Mouse (Mus musculus) heart, embryonic 16.5 days (tissue): ENCODE data around the gene Gm10717. TPM values are rescaled to one million over a fixed set of nuclear protein-coding genes. Genes with fewer than 3 reads are reported as not detected.
"Not testable (repeated sequence)": the region's sequence is repeated elsewhere in the genome, so short reads cannot be mapped to it uniquely, and the experiment has no call there.

Experiments used
- ATAC-seq: fragments of 200-750 bp; cut with Nextera tagmentation; replicated peaks from 2 replicates; pipeline ENCODE4 v1.8.0; 2017; ENCODE audit warnings: moderate number of reproducible peaks; ENCODE audit not compliant: insufficient read depth, low FRiP score; ENCODE audit errors: extremely low read depth
- H3K27ac ChIP-seq: fragments of 300-500 bp; sonication (generic); 2 replicates; pipeline ENCODE4 v1.5.1; 2014; ENCODE audit warnings: mild to moderate bottlenecking, low read length, control low read depth, moderate library complexity
- H3K27me3 ChIP-seq: fragments of 300-500 bp; sonication (generic); 2 replicates; pipeline ENCODE4 v1.6.1; 2014; ENCODE audit warnings: low read length, mixed read lengths; ENCODE audit not compliant: control insufficient read depth, insufficient read depth
- H3K36me3 ChIP-seq: fragments of 300-500 bp; sonication (generic); 2 replicates; pipeline ENCODE4 v1.6.1; 2014; ENCODE audit not compliant: control insufficient read depth, insufficient read depth
- H3K4me1 ChIP-seq: fragments of 300-500 bp; sonication (generic); 2 replicates; pipeline ENCODE4 v1.6.1; 2014; ENCODE audit warnings: low read length, mixed read lengths; ENCODE audit not compliant: control insufficient read depth, insufficient read depth
- H3K4me2 ChIP-seq: fragments of 300-500 bp; sonication (generic); 2 replicates; pipeline ENCODE4 v1.6.1; 2014; ENCODE audit warnings: low read depth, mild to moderate bottlenecking, control low read depth, low read length
- H3K4me3 ChIP-seq: fragments of 300-500 bp; sonication (generic); 2 replicates; pipeline ENCODE4 v1.5.1; 2014; ENCODE audit warnings: mild to moderate bottlenecking, control low read depth, low read length
- H3K9ac ChIP-seq: fragments of 300-500 bp; sonication (generic); 2 replicates; pipeline ENCODE4 v1.6.1; 2014; ENCODE audit warnings: low read length, control low read depth
- H3K9me3 ChIP-seq: fragments of 300-500 bp; sonication (generic); replicated peaks from 2 replicates; pipeline ENCODE4 v1.6.1; 2016; ENCODE audit warnings: low read length; ENCODE audit not compliant: control insufficient read depth
- WGBS: fragments of 180-500 bp; shearing (Covaris S2); extraction: QIAGEN DNeasy Blood & Tissue Kit; methylation state at CpG from one replicate; pipeline ENCODE4 v1.1.7; 2014; 5-methylcytosine and 5-hydroxymethylcytosine counted together
- polyA plus RNA-seq: library from polyadenylated mRNA; unstranded; fragments of >200 nt; fragmentation: Nextera tagmentation; extraction: Ambion mirVana; gene quantifications from 2 replicates; pipeline ENCODE4 v1.2.1, GENCODE M21; 2015

Gene Gm10717
- polyA plus RNA-seq, 1 experiment from 2014 or later = 0.38 TPM

DNA sequence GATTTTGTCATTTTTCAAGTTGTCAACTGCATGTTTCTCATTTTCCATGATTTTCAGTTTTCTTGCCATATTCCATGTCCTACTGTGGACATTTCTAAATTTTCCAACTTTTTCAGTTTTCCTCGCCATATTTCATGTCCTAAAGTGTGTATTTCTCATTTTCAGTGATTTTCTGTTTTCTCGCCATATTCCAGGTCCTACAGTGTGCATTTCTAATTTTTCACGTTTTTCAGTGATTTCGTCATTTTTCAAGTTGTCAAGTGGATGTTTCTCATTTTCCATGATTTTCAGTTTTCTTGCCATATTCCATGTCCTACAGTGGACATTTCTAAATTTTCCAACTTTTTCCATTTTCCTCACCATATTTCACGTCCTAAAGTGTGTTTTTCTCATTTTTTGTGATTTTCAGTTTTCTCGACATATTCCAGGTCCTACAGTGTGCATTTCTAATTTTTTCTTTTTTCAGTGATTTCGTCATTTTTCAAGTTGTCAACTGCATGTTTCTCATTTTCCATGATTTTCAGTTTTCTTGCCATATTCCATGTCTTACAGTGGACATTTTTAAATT is 13.1 kb upstream of the Gm10717 start:
- WGBS = 84% methylated on average over 2 of the region's 7 CpGs
- H3K36me3 ChIP-seq, H3K27me3 ChIP-seq, H3K9me3 ChIP-seq, H3K4me2 ChIP-seq, H3K4me1 ChIP-seq, H3K4me3 ChIP-seq, H3K27ac ChIP-seq, ATAC-seq, H3K9ac ChIP-seq: not testable (repeated sequence)

DNA sequence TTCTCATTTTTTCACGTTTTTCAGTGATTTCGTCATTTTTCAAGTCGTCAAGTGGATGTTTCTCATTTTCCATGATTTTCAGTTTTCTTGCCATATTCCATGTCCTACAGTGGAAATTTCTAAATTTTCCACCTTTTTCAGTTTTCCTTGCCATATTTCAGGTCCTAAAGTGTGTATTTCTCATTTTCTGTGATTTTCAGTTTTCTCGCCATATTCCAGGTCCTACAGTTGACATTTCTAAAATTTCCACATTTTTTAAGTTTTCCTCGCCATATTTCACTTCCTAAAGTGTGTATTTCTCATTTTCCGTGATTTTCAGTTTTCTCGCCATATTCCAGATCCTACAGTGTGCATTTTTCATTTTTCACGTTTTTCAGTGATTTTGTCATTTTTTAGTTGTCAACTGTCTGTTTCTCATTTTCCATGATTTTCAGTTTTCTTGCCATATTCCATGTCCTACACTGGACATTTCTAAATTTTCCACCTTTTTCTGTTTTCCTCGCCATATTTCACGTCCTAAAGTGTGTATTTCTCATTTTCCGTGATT is 12.4 kb upstream of the Gm10717 start, which contains the start of gene Gm10721:
Gm10721 (plus strand) TSS at position 408 of the 547 bp plus-strand sequence.
- H3K4me2 ChIP-seq, H3K36me3 ChIP-seq, H3K4me3 ChIP-seq, H3K27ac ChIP-seq, H3K9me3 ChIP-seq, H3K27me3 ChIP-seq, H3K4me1 ChIP-seq, H3K9ac ChIP-seq: not testable (repeated sequence)
- no CpG with 5 or more reads among the region's 11 CpGs for WGBS
- ATAC-seq = 0 out of 2 replicates have a peak, but pooled peaks have one; percentile 17

- H3K9ac ChIP-seq, H3K27ac ChIP-seq, H3K27me3 ChIP-seq, H3K4me3 ChIP-seq, H3K4me2 ChIP-seq, H3K4me1 ChIP-seq, H3K36me3 ChIP-seq, H3K9me3 ChIP-seq, ATAC-seq: not testable (repeated sequence)
- 50% methylated on average over 4 of the region's 9 CpGs for WGBS
Measured at GRCm38 (mm10) chr9:3015354-3015753, 9.9 kb upstream of the Gm10717 start, which contains the start of gene Gm10720. Gm10720 (plus strand) TSS chr9:3015654.

GRCm38 (mm10) chr9:3015896-3016295 is 9.3 kb upstream of the Gm10717 start:
- H3K9ac ChIP-seq, H3K36me3 ChIP-seq, H3K4me2 ChIP-seq, ATAC-seq, H3K9me3 ChIP-seq, H3K27me3 ChIP-seq, H3K4me1 ChIP-seq, H3K4me3 ChIP-seq, H3K27ac ChIP-seq: not testable (repeated sequence)
- WGBS = 68% methylated on average over 4 of the region's 6 CpGs

DNA sequence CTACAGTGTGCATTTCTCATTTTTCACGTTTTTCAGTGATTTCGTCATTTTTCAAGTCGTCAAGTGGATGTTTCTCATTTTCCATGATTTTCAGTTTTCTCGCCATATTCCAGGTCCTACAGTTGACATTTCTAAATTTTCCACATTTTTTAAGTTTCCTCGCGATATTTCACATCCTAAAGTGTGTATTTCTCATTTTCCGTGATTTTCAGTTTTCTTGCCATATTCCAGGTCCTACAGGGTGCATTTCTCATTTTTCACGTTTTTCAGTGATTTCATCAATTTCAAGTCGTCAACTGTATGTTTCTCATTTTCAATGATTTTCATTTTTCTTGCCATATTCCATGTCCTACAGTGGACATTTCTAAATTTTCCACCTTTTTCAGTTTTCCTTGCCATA is 8.1 kb upstream of the Gm10717 start, which contains the start of gene Gm10719:
Gm10719 (plus strand) TSS at position 301 of the 400 bp plus-strand sequence.
- 57% methylated on average over 1 of the region's 9 CpGs for WGBS
- not testable (repeated sequence) for H3K4me3 ChIP-seq, H3K27me3 ChIP-seq, H3K9ac ChIP-seq, H3K4me1 ChIP-seq, H3K4me2 ChIP-seq, H3K27ac ChIP-seq, H3K9me3 ChIP-seq, ATAC-seq, H3K36me3 ChIP-seq

GRCm38 (mm10) chr9:3018944-3019343 is 6.3 kb upstream of the Gm10717 start:
- not testable (repeated sequence) for H3K4me1 ChIP-seq, H3K4me2 ChIP-seq, ATAC-seq, H3K27me3 ChIP-seq, H3K36me3 ChIP-seq, H3K27ac ChIP-seq, H3K9ac ChIP-seq, H3K9me3 ChIP-seq, H3K4me3 ChIP-seq
- WGBS = 60% methylated on average over 9 of the region's 9 CpGs

GRCm38 (mm10) chr9:3019835-3020727 is 5.1 kb upstream of the Gm10717 start:
- H3K9ac ChIP-seq, H3K4me2 ChIP-seq, ATAC-seq, H3K9me3 ChIP-seq, H3K36me3 ChIP-seq, H3K27me3 ChIP-seq, H3K4me1 ChIP-seq, H3K27ac ChIP-seq, H3K4me3 ChIP-seq: not testable (repeated sequence)
- WGBS = 77% methylated on average over 11 of the region's 19 CpGs

DNA sequence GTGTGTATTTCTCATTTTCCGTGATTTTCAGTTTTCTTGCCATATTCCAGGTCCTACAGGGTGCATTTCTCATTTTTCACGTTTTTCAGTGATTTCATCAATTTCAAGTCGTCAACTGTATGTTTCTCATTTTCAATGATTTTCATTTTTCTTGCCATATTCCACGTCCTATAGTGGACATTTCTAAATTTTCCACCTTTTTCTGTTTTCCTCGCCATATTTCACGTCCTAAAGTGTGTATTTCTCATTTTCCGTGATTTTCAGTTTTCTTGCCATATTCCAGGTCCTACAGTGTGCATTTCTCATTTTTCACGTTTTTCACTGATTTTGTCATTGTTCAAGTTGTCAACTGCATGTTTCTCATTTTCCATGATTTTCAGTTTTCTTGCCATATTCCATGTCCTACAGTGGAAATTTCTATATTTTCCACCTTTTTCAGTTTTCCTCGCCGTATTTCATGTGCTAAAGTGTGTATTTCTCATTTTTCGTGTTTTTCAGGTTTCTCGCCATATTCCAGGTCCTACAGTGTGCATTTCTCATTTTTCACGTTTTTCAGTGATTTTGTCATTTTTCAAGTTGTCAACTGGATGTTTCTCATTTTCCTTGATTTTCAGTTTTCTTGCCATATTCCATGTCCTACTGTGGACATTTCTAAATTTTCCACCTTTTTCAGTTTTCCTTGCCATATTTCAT is 2.8 kb upstream of the Gm10717 start:
- not testable (repeated sequence) for H3K36me3 ChIP-seq, H3K9me3 ChIP-seq, H3K4me2 ChIP-seq, H3K4me1 ChIP-seq, H3K9ac ChIP-seq, H3K4me3 ChIP-seq, ATAC-seq, H3K27ac ChIP-seq, H3K27me3 ChIP-seq
- 67% methylated on average over 9 of the region's 13 CpGs for WGBS
